Mouse (Mus musculus) bone marrow macrophage, adult 2 months (primary cell): ENCODE measurements at regions not wholly inside any gene's neighbourhood (a gene's known extent, or its start where the extent isn't known, plus 50 kb on each side); places are given as distances from the start of the nearest gene placed in this dataset.

ENCODE experiments used
- CTCF ChIP-seq: IDR thresholded peaks from 2 replicates; pipeline ENCODE4 v1.5.1; 2012; ENCODE audit warnings: low read depth, mild to moderate bottlenecking, low read length, moderate library complexity
- POLR2A ChIP-seq: IDR thresholded peaks from 2 replicates; pipeline ENCODE4 v1.6.1; 2012; ENCODE audit warnings: mild to moderate bottlenecking, low read depth, low read length, borderline replicate concordance

GRCm38 (mm10) chr17:4612136-4612535, 382.0 kb upstream of the Arid1b start:
- TF ChIP-seq POLR2A: no peak
- TF ChIP-seq CTCF: no peak
